Mouse (Mus musculus): Measurements from ENCODE around the gene Itga9. TPM values are rescaled to one million over a fixed set of nuclear protein-coding genes. Genes with fewer than 3 reads are reported as not detected.

The Itga9 gene
- polyA plus RNA-seq, 1 experiment from 2014 or later: 31.9 TPM

- no peaks in the 10 kb centered on the region for H3K9me3 ChIP-seq (ENCODE audit: control insufficient read depth, low read length)
- H3K36me3 ChIP-seq (ENCODE audit: control insufficient read depth, insufficient read depth, low read length): peaks cover 11% of the 10 kb centered on the region; the same call in 1 of the 2 replicates
- H3K9ac ChIP-seq (ENCODE audit: low read depth, low read length): no peak overlapping the region
- peaks cover 5% of the 10 kb centered on the region; the same call in 1 of the 2 replicates for H3K4me1 ChIP-seq (ENCODE audit: control insufficient read depth, insufficient read depth, low read length)
- H3K4me2 ChIP-seq (replicated peaks; ENCODE audit: low read depth, low read length): no peak overlapping the region
- no peak overlapping the region for H3K4me3 ChIP-seq (ENCODE audit: low read length)
- H3K27ac ChIP-seq (ENCODE audit: low read depth, low read length): no peak overlapping the region
- H3K27me3 ChIP-seq (ENCODE audit: control insufficient read depth, insufficient read depth, low read length): no peaks in the 10 kb centered on the region
- WGBS: 87% methylated on average over 5 of the region's 5 CpGs
- ATAC-seq (ENCODE audit: low FRiP score, low TSS enrichment): no peak
These were observed 108.0 kb downstream of the Itga9 start for GRCm38 (mm10) chr9:118714536-118714935.

- H3K9me3 ChIP-seq (ENCODE audit: control insufficient read depth, low read length): no peaks in the 10 kb centered on the region
- no peaks in the 10 kb centered on the region for H3K27me3 ChIP-seq (ENCODE audit: control insufficient read depth, insufficient read depth, low read length)
- peaks cover 11% of the 10 kb centered on the region; the same call in 1 of the 2 replicates for H3K36me3 ChIP-seq (ENCODE audit: control insufficient read depth, insufficient read depth, low read length)
- H3K4me1 ChIP-seq (ENCODE audit: control insufficient read depth, insufficient read depth, low read length): peaks cover 5% of the 10 kb centered on the region; the same call in 1 of the 2 replicates
- no peak overlapping the region for H3K9ac ChIP-seq (ENCODE audit: low read depth, low read length)
- H3K4me2 ChIP-seq (replicated peaks; ENCODE audit: low read depth, low read length): no peak overlapping the region
- no peak overlapping the region for H3K27ac ChIP-seq (ENCODE audit: low read depth, low read length)
- WGBS: 69% methylated on average over 9 of the region's 9 CpGs
- no peak for ATAC-seq (ENCODE audit: low FRiP score, low TSS enrichment)
- no peak overlapping the region for H3K4me3 ChIP-seq (ENCODE audit: low read length)
These were observed 109.6 kb downstream of the Itga9 start for GRCm38 (mm10) chr9:118715971-118716628.

- Histone ChIP-seq H3K9me3 (ENCODE audit: control insufficient read depth, low read length) (no peaks in the 10 kb centered on the region), H3K36me3 (ENCODE audit: control insufficient read depth, insufficient read depth, low read length) (peaks cover 2% of the 10 kb centered on the region; the same call in 1 of the 2 replicates), H3K9ac (ENCODE audit: low read depth, low read length) (no peak overlapping the region), H3K4me1 (ENCODE audit: control insufficient read depth, insufficient read depth, low read length) (peaks cover 5% of the 10 kb centered on the region; the same call in 1 of the 2 replicates), H3K27ac (ENCODE audit: low read depth, low read length) (no peak overlapping the region), H3K4me2 (replicated peaks; ENCODE audit: low read depth, low read length) (no peak overlapping the region), H3K4me3 (ENCODE audit: low read length) (no peak overlapping the region), H3K27me3 (ENCODE audit: control insufficient read depth, insufficient read depth, low read length) (no peaks in the 10 kb centered on the region)
- WGBS: 52% methylated on average over 3 of the region's 3 CpGs
- ATAC-seq (ENCODE audit: low FRiP score, low TSS enrichment): no peak; the same call in 1 of the 2 replicates
These were observed 110.9 kb downstream of the Itga9 start for GRCm38 (mm10) chr9:118717436-118717835.

- H3K4me2 ChIP-seq (replicated peaks; ENCODE audit: low read depth, low read length): no peak overlapping the region
- WGBS: 92% methylated on average over 2 of the region's 2 CpGs
- H3K4me3 ChIP-seq (ENCODE audit: low read length): no peak overlapping the region
- ATAC-seq (ENCODE audit: low FRiP score, low TSS enrichment): no peak
- peaks cover 5% of the 10 kb centered on the region; the same call in 1 of the 2 replicates for H3K4me1 ChIP-seq (ENCODE audit: control insufficient read depth, insufficient read depth, low read length)
- no peaks in the 10 kb centered on the region for H3K27me3 ChIP-seq (ENCODE audit: control insufficient read depth, insufficient read depth, low read length)
- H3K36me3 ChIP-seq (ENCODE audit: control insufficient read depth, insufficient read depth, low read length): no peaks in the 10 kb centered on the region; the same call in 1 of the 2 replicates
- H3K27ac ChIP-seq (ENCODE audit: low read depth, low read length): no peak overlapping the region
- no peak overlapping the region for H3K9ac ChIP-seq (ENCODE audit: low read depth, low read length)
- no peaks in the 10 kb centered on the region for H3K9me3 ChIP-seq (ENCODE audit: control insufficient read depth, low read length)
These were observed 112.0 kb downstream of the Itga9 start for GRCm38 (mm10) chr9:118718511-118718910.

GRCm38 (mm10) chr9:118721056-118721455, 114.6 kb downstream of the Itga9 start:
- Histone ChIP-seq H3K27me3 (ENCODE audit: control insufficient read depth, insufficient read depth, low read length) (no peaks in the 10 kb centered on the region), H3K4me2 (replicated peaks; ENCODE audit: low read depth, low read length) (no peak overlapping the region), H3K9ac (ENCODE audit: low read depth, low read length) (no peak overlapping the region), H3K4me1 (ENCODE audit: control insufficient read depth, insufficient read depth, low read length) (peaks cover 4% of the 10 kb centered on the region; the same call in 1 of the 2 replicates), H3K4me3 (ENCODE audit: low read length) (no peak overlapping the region), H3K27ac (ENCODE audit: low read depth, low read length) (no peak overlapping the region), H3K9me3 (ENCODE audit: control insufficient read depth, low read length) (no peaks in the 10 kb centered on the region), H3K36me3 (ENCODE audit: control insufficient read depth, insufficient read depth, low read length) (no peaks in the 10 kb centered on the region; the same call in 1 of the 2 replicates)
- ATAC-seq (ENCODE audit: low FRiP score, low TSS enrichment): no peak
- WGBS: 89% methylated on average over 6 of the region's 6 CpGs

- WGBS: 84% methylated on average over 2 of the region's 2 CpGs
- Histone ChIP-seq H3K9me3 (ENCODE audit: control insufficient read depth, low read length) (no peaks in the 10 kb centered on the region), H3K4me1 (ENCODE audit: control insufficient read depth, insufficient read depth, low read length) (no peaks in the 10 kb centered on the region), H3K36me3 (ENCODE audit: control insufficient read depth, insufficient read depth, low read length) (no peaks in the 10 kb centered on the region; the same call in 1 of the 2 replicates), H3K27ac (ENCODE audit: low read depth, low read length) (no peak overlapping the region), H3K4me3 (ENCODE audit: low read length) (no peak overlapping the region), H3K4me2 (replicated peaks; ENCODE audit: low read depth, low read length) (no peak overlapping the region), H3K9ac (ENCODE audit: low read depth, low read length) (no peak overlapping the region), H3K27me3 (ENCODE audit: control insufficient read depth, insufficient read depth, low read length) (no peaks in the 10 kb centered on the region)
- no peak for ATAC-seq (ENCODE audit: low FRiP score, low TSS enrichment)
These were observed 116.4 kb downstream of the Itga9 start for GRCm38 (mm10) chr9:118722789-118723325.

- Histone ChIP-seq H3K9ac (ENCODE audit: low read depth, low read length) (no peak overlapping the region), H3K27me3 (ENCODE audit: control insufficient read depth, insufficient read depth, low read length) (no peaks in the 10 kb centered on the region), H3K4me2 (replicated peaks; ENCODE audit: low read depth, low read length) (no peak overlapping the region), H3K4me3 (ENCODE audit: low read length) (no peak overlapping the region), H3K36me3 (ENCODE audit: control insufficient read depth, insufficient read depth, low read length) (no peaks in the 10 kb centered on the region; the same call in 1 of the 2 replicates), H3K9me3 (ENCODE audit: control insufficient read depth, low read length) (no peaks in the 10 kb centered on the region), H3K4me1 (ENCODE audit: control insufficient read depth, insufficient read depth, low read length) (no peaks in the 10 kb centered on the region), H3K27ac (ENCODE audit: low read depth, low read length) (no peak overlapping the region)
- no peak for ATAC-seq (ENCODE audit: low FRiP score, low TSS enrichment)
- 72% methylated on average over 9 of the region's 9 CpGs for WGBS
These were observed 118.6 kb downstream of the Itga9 start for GRCm38 (mm10) chr9:118725128-118725527.

- 90% methylated on average over 4 of the region's 4 CpGs for WGBS
- no peak overlapping the region for H3K9ac ChIP-seq (ENCODE audit: low read depth, low read length)
- H3K27me3 ChIP-seq (ENCODE audit: control insufficient read depth, insufficient read depth, low read length): no peaks in the 10 kb centered on the region
- ATAC-seq (ENCODE audit: low FRiP score, low TSS enrichment): no peak
- H3K36me3 ChIP-seq (ENCODE audit: control insufficient read depth, insufficient read depth, low read length): no peaks in the 10 kb centered on the region
- no peak overlapping the region for H3K4me3 ChIP-seq (ENCODE audit: low read length)
- H3K27ac ChIP-seq (ENCODE audit: low read depth, low read length): no peak overlapping the region
- H3K9me3 ChIP-seq (ENCODE audit: control insufficient read depth, low read length): no peaks in the 10 kb centered on the region
- no peak overlapping the region for H3K4me2 ChIP-seq (replicated peaks; ENCODE audit: low read depth, low read length)
- H3K4me1 ChIP-seq (ENCODE audit: control insufficient read depth, insufficient read depth, low read length): peaks cover 6% of the 10 kb centered on the region; the same call in 1 of the 2 replicates
These were observed 120.1 kb downstream of the Itga9 start for GRCm38 (mm10) chr9:118726550-118726949.

- Histone ChIP-seq H3K9me3 (ENCODE audit: control insufficient read depth, low read length) (no peaks in the 10 kb centered on the region), H3K4me2 (replicated peaks; ENCODE audit: low read depth, low read length) (no peak overlapping the region), H3K27me3 (ENCODE audit: control insufficient read depth, insufficient read depth, low read length) (no peaks in the 10 kb centered on the region), H3K27ac (ENCODE audit: low read depth, low read length) (no peak overlapping the region), H3K9ac (ENCODE audit: low read depth, low read length) (no peak overlapping the region), H3K4me3 (ENCODE audit: low read length) (no peak overlapping the region), H3K4me1 (ENCODE audit: control insufficient read depth, insufficient read depth, low read length) (peaks cover 7% of the 10 kb centered on the region; the same call in 1 of the 2 replicates), H3K36me3 (ENCODE audit: control insufficient read depth, insufficient read depth, low read length) (no peaks in the 10 kb centered on the region)
- no peak for ATAC-seq (ENCODE audit: low FRiP score, low TSS enrichment)
- 71% methylated on average over 6 of the region's 6 CpGs for WGBS
These were observed 121.8 kb downstream of the Itga9 start for GRCm38 (mm10) chr9:118728296-118728695.

All from kidney, embryonic 14.5 days (tissue).